ENCODE assay signal across 8 mouse cellular contexts in genomic region chr11:69980196-69981140, GRCm38 (mm10). TPM values are rescaled to one million over a fixed set of nuclear protein-coding genes. Genes with fewer than 3 reads are reported as not detected.
DNase-seq lines count a peak whose midpoint lies in the region; ATAC-seq and TF ChIP-seq lines count a peak whose summit lies in the region.

No protein-coding gene starts in this region.

- H3K36me3 ChIP-seq in CH12.LX (replicated peaks in 1 of 2; ENCODE audit: control insufficient read depth in 1 of 2, insufficient read depth in 1 of 2, low read length in 1 of 2) = peaks cover 32 to 59% of the 10 kb centered on the region in 2 experiments
- H3K36me3 ChIP-seq in forebrain, embryonic 11.5 days (ENCODE audit: control insufficient read depth, insufficient read depth, low read length) = peaks cover 3% of the 10 kb centered on the region
- peaks cover 24% of the 10 kb centered on the region for H3K36me3 ChIP-seq in heart, embryonic 16.5 days (ENCODE audit: control insufficient read depth, insufficient read depth)
- H3K36me3 ChIP-seq in liver, embryonic 15.5 days (replicated peaks) = peaks cover 50% of the 10 kb centered on the region
- H3K36me3 ChIP-seq in neural tube, embryonic 12.5 days = peaks cover 30% of the 10 kb centered on the region

- H3K79me2 ChIP-seq in CH12.LX (replicated peaks; ENCODE audit: control insufficient read depth, extremely low read depth, insufficient read depth, poor library complexity, severe bottlenecking) = peaks cover 45% of the 10 kb centered on the region

- TF ChIP-seq CTCF in CH12.LX (conservative IDR thresholded peaks at IDR 0.05 in 1 of 2, IDR thresholded peaks at IDR 0.05 in 1 of 2; ENCODE audit: low read depth in 2 of 2, low read length in 2 of 2) = no peak

- no peak for TF ChIP-seq EP300 in CH12.LX (IDR thresholded peaks at IDR 0.05; ENCODE audit: low read length)

- H3K27ac ChIP-seq in CH12.LX (ENCODE audit: insufficient read depth, low read depth) = peak overlapping the region; percentile 71
- H3K27ac ChIP-seq in forebrain, embryonic 11.5 days (ENCODE audit: low read depth, low read length) = peak overlapping the region; percentile 99
- H3K27ac ChIP-seq in heart, embryonic 16.5 days (ENCODE audit: low read length) = peak overlapping the region; percentile 100
- H3K27ac ChIP-seq in liver, embryonic 15.5 days (replicated peaks) = peak overlapping the region; percentile 98
- H3K27ac ChIP-seq in neural tube, embryonic 12.5 days = peak overlapping the region; percentile 96

- peaks cover 2% of the 10 kb centered on the region for H3K9me3 ChIP-seq in CH12.LX (replicated peaks; ENCODE audit: low read length)
- H3K9me3 ChIP-seq in forebrain, embryonic 11.5 days (ENCODE audit: control insufficient read depth, low read length) = no peaks in the 10 kb centered on the region
- H3K9me3 ChIP-seq in heart, embryonic 16.5 days (replicated peaks; ENCODE audit: control insufficient read depth, low read length) = no peaks in the 10 kb centered on the region
- H3K9me3 ChIP-seq in liver, embryonic 15.5 days (replicated peaks) = no peaks in the 10 kb centered on the region
- no peaks in the 10 kb centered on the region for H3K9me3 ChIP-seq in neural tube, embryonic 12.5 days

- TF ChIP-seq POLR2A in CH12.LX (IDR thresholded peaks at IDR 0.05; ENCODE audit: low read depth, low read length) = peak; percentile 90

- TF ChIP-seq RAD21 in CH12.LX (IDR thresholded peaks at IDR 0.05; ENCODE audit: low read depth, low read length) = no peak

- H3K27me3 ChIP-seq in CH12.LX (replicated peaks) = no peaks in the 10 kb centered on the region
- H3K27me3 ChIP-seq in forebrain, embryonic 11.5 days (ENCODE audit: control insufficient read depth, insufficient read depth, low read length) = no peaks in the 10 kb centered on the region
- no peaks in the 10 kb centered on the region for H3K27me3 ChIP-seq in heart, embryonic 16.5 days (ENCODE audit: control insufficient read depth, insufficient read depth, low read length)
- no peaks in the 10 kb centered on the region for H3K27me3 ChIP-seq in liver, embryonic 15.5 days
- no peaks in the 10 kb centered on the region for H3K27me3 ChIP-seq in neural tube, embryonic 12.5 days (replicated peaks)

- WGBS in forebrain, embryonic 11.5 days = under 1% methylated on average over 50 of the region's 60 CpGs
- under 1% methylated on average over 41 of the region's 60 CpGs for WGBS in heart, embryonic 16.5 days
- WGBS in liver, embryonic 15.5 days (ENCODE audit: insufficient replicate concordance) = under 1% methylated on average over 53 of the region's 60 CpGs
- under 1% methylated on average over 52 of the region's 60 CpGs for WGBS in neural tube, embryonic 12.5 days

- peak overlapping the region; percentile 76 to 98 (median 82) for H3K4me3 ChIP-seq in CH12.LX (replicated peaks in 1 of 3; ENCODE audit: low read depth in 2 of 3, low read length in 2 of 3, poor library complexity in 1 of 3)
- peak overlapping the region; percentile 89 for H3K4me3 ChIP-seq in forebrain, embryonic 11.5 days (ENCODE audit: low read depth, low read length)
- peak overlapping the region; percentile 98 for H3K4me3 ChIP-seq in heart, embryonic 16.5 days (ENCODE audit: low read length)
- H3K4me3 ChIP-seq in liver, embryonic 15.5 days (replicated peaks) = peak overlapping the region; percentile 86
- peak overlapping the region; percentile 94 for H3K4me3 ChIP-seq in neural tube, embryonic 12.5 days

- H3K9ac ChIP-seq in CH12.LX (ENCODE audit: insufficient read depth, low read depth) = peak overlapping the region; percentile 89
- peak overlapping the region; percentile 91 for H3K9ac ChIP-seq in forebrain, embryonic 11.5 days (ENCODE audit: low read length)
- peak overlapping the region; percentile 95 for H3K9ac ChIP-seq in heart, embryonic 16.5 days (ENCODE audit: low read length)
- peak overlapping the region; percentile 97 for H3K9ac ChIP-seq in liver, embryonic 15.5 days
- H3K9ac ChIP-seq in neural tube, embryonic 12.5 days = peak overlapping the region; percentile 95

- H3K4me2 ChIP-seq in CH12.LX (ENCODE audit: insufficient read depth, low read depth, poor library complexity, severe bottlenecking) = peak overlapping the region; percentile 91; the same call in 1 of the 2 replicates
- peak overlapping the region; percentile 93 for H3K4me2 ChIP-seq in forebrain, embryonic 11.5 days (ENCODE audit: low read depth, low read length, severe bottlenecking)
- peak overlapping the region; percentile 89 for H3K4me2 ChIP-seq in heart, embryonic 16.5 days (ENCODE audit: low read depth, low read length)
- peak overlapping the region; percentile 96 for H3K4me2 ChIP-seq in liver, embryonic 15.5 days
- H3K4me2 ChIP-seq in neural tube, embryonic 12.5 days (replicated peaks) = peak overlapping the region; percentile 92

- peak; percentile 99 for DNase-seq in CH12.LX (ENCODE audit: extremely low read depth)
- peak; percentile 98 for DNase-seq in c-Kit-positive CD71-positive TER-119-negative erythroid progenitor cells, embryonic 14.5 days (ENCODE audit: low read depth)
- DNase-seq in forebrain, embryonic 11.5 days (ENCODE audit: low spot score) = peak; percentile 99
- DNase-seq in kidney, postnatal 36 days = peak; percentile 97
- DNase-seq in telencephalon, adult 2 months (ENCODE audit: low read depth, low spot score) = peak; percentile 99

- peak; percentile 93 for ATAC-seq in forebrain, embryonic 11.5 days (replicated peaks; ENCODE audit: low FRiP score)
- peak; percentile 95 for ATAC-seq in heart, embryonic 16.5 days (replicated peaks; ENCODE audit: extremely low read depth, insufficient read depth, low FRiP score)
- ATAC-seq in liver, embryonic 15.5 days (ENCODE audit: insufficient read depth) = peak; percentile 88
- ATAC-seq in neural tube, embryonic 12.5 days (ENCODE audit: low FRiP score, low read depth) = peak; percentile 90

- dilution Hi-C loops in CH12.LX (cut with MboI; ENCODE audit: extremely low pct_ligation_motif_present, extremely low pct_unique_long_range_greater_than_20kb, low sequenced_read_pairs) = no loop called here

- peaks cover 5 to 33% of the 10 kb centered on the region in 2 experiments for H3K4me1 ChIP-seq in CH12.LX (ENCODE audit: control insufficient read depth in 1 of 2, insufficient read depth in 2 of 2)
- peaks cover 16% of the 10 kb centered on the region for H3K4me1 ChIP-seq in forebrain, embryonic 11.5 days (replicated peaks; ENCODE audit: control insufficient read depth, insufficient read depth, low read length)
- H3K4me1 ChIP-seq in heart, embryonic 16.5 days (ENCODE audit: control insufficient read depth, insufficient read depth, low read length) = peaks cover 28% of the 10 kb centered on the region
- H3K4me1 ChIP-seq in liver, embryonic 15.5 days (replicated peaks) = peaks cover 44% of the 10 kb centered on the region
- peaks cover 27% of the 10 kb centered on the region for H3K4me1 ChIP-seq in neural tube, embryonic 12.5 days

- in situ Hi-C loops in CH12.LX (cut with MboI; ENCODE audit: low pct_ligation_motif_present, low pct_unique_long_range_greater_than_20kb, low sequenced_read_pairs) = no loop called here

RNA-seq across cellular contexts. Expression of gene Ctdnep1, which starts 0.5 kb away (rescaled TPM):
- total RNA-seq in CH12.LX (2012; rRNA removed) (61.8 and 66.7 TPM in 2 replicates), CH12.LX (2014; rRNA removed) (37.7 and 42.9 TPM in 2 replicates)
- polyA plus RNA-seq in CH12.LX (2012; ENCODE audit: insufficient read length, low read depth) = 143 and 171 TPM in 2 replicates
- 20.4 and 28.0 TPM in 2 replicates for polyA plus RNA-seq in forebrain, embryonic 11.5 days (2014; fragmentation: Nextera tagmentation; extraction: Ambion mirVana)
- polyA plus RNA-seq in heart, embryonic 16.5 days (2015; fragmentation: Nextera tagmentation; extraction: Ambion mirVana) = 23.9 and 25.0 TPM in 2 replicates
- polyA plus RNA-seq in liver, embryonic 15.5 days (2015; fragmentation: Nextera tagmentation; extraction: Ambion mirVana) = 8.9 and 11.9 TPM in 2 replicates
- polyA plus RNA-seq in neural tube, embryonic 12.5 days (2016; fragmentation: Nextera tagmentation; extraction: Ambion mirVana) = 23.0 and 24.3 TPM in 2 replicates

RNA-seq across cellular contexts. Expression of gene Elp5, which starts 1.8 kb away (rescaled TPM):
- total RNA-seq in CH12.LX (2012; rRNA removed) = 95.9 and 115 TPM in 2 replicates
- total RNA-seq in CH12.LX (2014; rRNA removed) = 111 and 119 TPM in 2 replicates
- 177 and 182 TPM in 2 replicates for polyA plus RNA-seq in CH12.LX (2012; ENCODE audit: insufficient read length, low read depth)
- 144 and 156 TPM in 2 replicates for polyA plus RNA-seq in forebrain, embryonic 11.5 days (2014; fragmentation: Nextera tagmentation; extraction: Ambion mirVana)
- polyA plus RNA-seq in heart, embryonic 16.5 days (2015; fragmentation: Nextera tagmentation; extraction: Ambion mirVana) = 111 and 116 TPM in 2 replicates
- polyA plus RNA-seq in liver, embryonic 15.5 days (2015; fragmentation: Nextera tagmentation; extraction: Ambion mirVana) = 58.1 and 60.5 TPM in 2 replicates
- 129 and 131 TPM in 2 replicates for polyA plus RNA-seq in neural tube, embryonic 12.5 days (2016; fragmentation: Nextera tagmentation; extraction: Ambion mirVana)

RNA-seq across cellular contexts. Expression of gene Gabarap, which starts 10.5 kb away (rescaled TPM):
- total RNA-seq in CH12.LX (2012; rRNA removed) (182 and 189 TPM in 2 replicates), CH12.LX (2014; rRNA removed) (187 and 213 TPM in 2 replicates)
- polyA plus RNA-seq in CH12.LX (2012; ENCODE audit: insufficient read length, low read depth) = 352 and 386 TPM in 2 replicates
- 472 and 477 TPM in 2 replicates for polyA plus RNA-seq in forebrain, embryonic 11.5 days (2014; fragmentation: Nextera tagmentation; extraction: Ambion mirVana)
- polyA plus RNA-seq in heart, embryonic 16.5 days (2015; fragmentation: Nextera tagmentation; extraction: Ambion mirVana) = 421 and 428 TPM in 2 replicates
- 252 and 262 TPM in 2 replicates for polyA plus RNA-seq in liver, embryonic 15.5 days (2015; fragmentation: Nextera tagmentation; extraction: Ambion mirVana)
- polyA plus RNA-seq in neural tube, embryonic 12.5 days (2016; fragmentation: Nextera tagmentation; extraction: Ambion mirVana) = 577 and 592 TPM in 2 replicates

RNA-seq across cellular contexts. Expression of gene Phf23, which starts 15.1 kb away (rescaled TPM):
- total RNA-seq in CH12.LX (2012; rRNA removed) (67.2 and 81.8 TPM in 2 replicates), CH12.LX (2014; rRNA removed) (65.2 and 69.0 TPM in 2 replicates)
- 93.2 and 99.8 TPM in 2 replicates for polyA plus RNA-seq in CH12.LX (2012; ENCODE audit: insufficient read length, low read depth)
- 61.4 and 63.0 TPM in 2 replicates for polyA plus RNA-seq in forebrain, embryonic 11.5 days (2014; fragmentation: Nextera tagmentation; extraction: Ambion mirVana)
- polyA plus RNA-seq in heart, embryonic 16.5 days (2015; fragmentation: Nextera tagmentation; extraction: Ambion mirVana) = 42.0 and 43.9 TPM in 2 replicates
- 23.1 and 24.0 TPM in 2 replicates for polyA plus RNA-seq in liver, embryonic 15.5 days (2015; fragmentation: Nextera tagmentation; extraction: Ambion mirVana)
- polyA plus RNA-seq in neural tube, embryonic 12.5 days (2016; fragmentation: Nextera tagmentation; extraction: Ambion mirVana) = 89.4 and 92.5 TPM in 2 replicates

RNA-seq across cellular contexts. Expression of gene Cldn7, which starts 15.9 kb away (rescaled TPM):
- total RNA-seq in CH12.LX (2012; rRNA removed) = not detected in 2 replicates
- total RNA-seq in CH12.LX (2014; rRNA removed) = not detected in 2 replicates
- polyA plus RNA-seq in CH12.LX (2012; ENCODE audit: insufficient read length, low read depth) = not detected in 2 replicates
- polyA plus RNA-seq in forebrain, embryonic 11.5 days (2014; fragmentation: Nextera tagmentation; extraction: Ambion mirVana) = 3.2 and 6.4 TPM in 2 replicates
- polyA plus RNA-seq in heart, embryonic 16.5 days (2015; fragmentation: Nextera tagmentation; extraction: Ambion mirVana) = 7.5 and 14.4 TPM in 2 replicates
- 4.5 and 6.6 TPM in 2 replicates for polyA plus RNA-seq in liver, embryonic 15.5 days (2015; fragmentation: Nextera tagmentation; extraction: Ambion mirVana)
- 2.1 and 3.2 TPM in 2 replicates for polyA plus RNA-seq in neural tube, embryonic 12.5 days (2016; fragmentation: Nextera tagmentation; extraction: Ambion mirVana)

Comparison
In these comparisons a context has a peak if more than half of its experiments do, and no peak if none do; other contexts are left out.
1. Peak in every context shown above with its lines: DNase-seq, ATAC-seq, H3K4me3 ChIP-seq and H3K27ac ChIP-seq.